Mouse (Mus musculus): ENCODE data around the gene Rab33b. TPM values are rescaled to one million over a fixed set of nuclear protein-coding genes. Genes with fewer than 3 reads are reported as not detected.
A peak's percentile ranks its signal among the peaks of the same experiment; 100 is the strongest.
"Not testable (repeated sequence)": the region's sequence is repeated elsewhere in the genome, so short reads cannot be mapped to it uniquely, and the experiment has no call there.

The Rab33b gene
- total RNA-seq (2021): 10 to 100 TPM; 13.8 to 14.6 TPM
- long read RNA-seq, experiment 1, transcript Rab33b-201 (2 exons, 3,492 nt): major isoform, 24 of 25 reads
- long read RNA-seq, experiment 1, partial matches to known transcripts: 0 of 25 reads
- long read RNA-seq, experiment 1, other reads (novel, unspliced or antisense): 1 of 25 reads
- long read RNA-seq, experiment 2, transcript Rab33b-201 (2 exons, 3,492 nt): major isoform, 19 of 19 reads
- long read RNA-seq, experiment 2, partial matches to known transcripts: 0 of 19 reads
- long read RNA-seq, experiment 2, other reads (novel, unspliced or antisense): 0 of 19 reads

DNA sequence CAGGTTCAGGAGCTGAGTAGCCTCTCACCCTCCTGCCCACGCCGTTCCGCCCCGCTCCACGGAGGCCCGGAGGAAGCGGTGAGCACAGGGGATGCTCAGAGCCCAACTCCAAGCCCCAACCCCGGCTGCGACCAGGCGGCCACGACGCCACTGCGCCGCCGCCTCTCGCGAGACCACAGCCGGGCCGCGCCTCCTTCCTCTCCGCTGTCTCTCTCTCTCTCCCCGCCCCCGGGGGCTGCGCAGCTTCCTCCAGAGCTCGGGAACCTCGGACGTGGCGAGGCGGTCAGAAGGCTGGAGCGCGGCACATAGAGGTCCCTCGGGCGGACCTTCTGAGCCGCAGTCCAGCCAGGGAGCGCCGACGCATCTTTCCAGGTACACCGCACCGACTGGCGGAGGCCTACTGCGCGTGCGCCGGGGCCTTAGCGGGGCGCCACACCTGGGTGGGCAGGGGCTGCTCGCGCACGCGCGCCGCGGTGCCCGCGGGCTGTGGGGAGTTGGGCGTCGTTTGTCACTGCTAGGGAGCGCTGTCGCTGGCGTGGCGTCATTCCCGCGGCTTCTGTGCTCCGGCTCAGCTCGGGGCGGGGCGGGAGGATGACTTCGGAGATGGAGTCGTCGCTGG, at the start of gene Rab33b:
TSS of gene Rab33b (plus strand) at position 180 of the 619 bp plus-strand sequence.
- peak; percentile 97 for DNase-seq

- not testable (repeated sequence) for DNase-seq
These were observed 49.4 kb upstream of the Rab33b start for GRCm38 (mm10) chr3:51434364-51434763.

GRCm38 (mm10) chr3:51434871-51435595, 48.7 kb upstream of the Rab33b start:
- DNase-seq: no peak

DNA sequence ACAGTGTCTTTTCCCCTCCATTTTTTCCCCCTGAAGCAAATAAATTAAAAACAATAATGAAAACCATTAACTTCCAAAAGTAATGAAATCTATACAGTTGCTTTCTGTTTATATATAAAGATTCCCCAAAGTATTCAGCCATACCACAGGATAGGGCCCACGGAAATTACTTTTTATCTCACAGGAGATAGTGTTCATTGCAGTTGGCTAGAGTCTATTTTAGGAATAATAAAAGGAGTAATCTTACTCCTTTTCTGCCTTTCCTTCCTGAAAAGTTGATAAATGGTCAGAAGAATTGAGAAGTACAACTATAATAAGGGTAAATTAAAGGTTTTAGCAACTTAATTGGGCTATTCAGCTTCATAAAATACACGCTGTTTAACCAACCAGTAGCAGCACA, 15.2 kb upstream of the Rab33b start:
- no peak for DNase-seq

GRCm38 (mm10) chr3:51475706-51476105, 8.0 kb upstream of the Rab33b start:
- DNase-seq: no peak

GRCm38 (mm10) chr3:51479893-51480292, 3.8 kb upstream of the Rab33b start:
- no peak for DNase-seq

GRCm38 (mm10) chr3:51481059-51481458, 2.7 kb upstream of the Rab33b start:
- DNase-seq: peak; percentile 70

DNA sequence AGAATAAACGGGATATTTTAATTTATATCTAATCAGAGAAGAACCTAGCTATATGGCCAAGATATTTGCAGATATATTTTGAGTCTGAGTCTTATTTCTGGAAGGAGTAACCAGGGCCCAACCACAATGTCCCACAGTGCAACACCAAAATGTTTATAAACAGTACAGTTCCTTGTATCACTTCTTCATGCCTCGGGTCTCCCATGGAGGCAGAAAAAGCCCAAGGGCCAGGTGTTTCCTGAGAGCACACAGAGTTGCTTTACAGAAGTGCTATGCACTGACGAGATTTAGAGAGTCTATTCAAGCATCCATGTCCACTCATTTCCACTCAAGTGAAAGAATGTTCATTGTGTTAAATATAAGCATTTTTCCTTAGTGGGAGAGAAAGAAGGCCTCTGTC, 1.8 kb upstream of the Rab33b start:
- no peak for DNase-seq

- no peak for DNase-seq
These were observed 939 bp upstream of the Rab33b start for GRCm38 (mm10) chr3:51482781-51483180.

DNA sequence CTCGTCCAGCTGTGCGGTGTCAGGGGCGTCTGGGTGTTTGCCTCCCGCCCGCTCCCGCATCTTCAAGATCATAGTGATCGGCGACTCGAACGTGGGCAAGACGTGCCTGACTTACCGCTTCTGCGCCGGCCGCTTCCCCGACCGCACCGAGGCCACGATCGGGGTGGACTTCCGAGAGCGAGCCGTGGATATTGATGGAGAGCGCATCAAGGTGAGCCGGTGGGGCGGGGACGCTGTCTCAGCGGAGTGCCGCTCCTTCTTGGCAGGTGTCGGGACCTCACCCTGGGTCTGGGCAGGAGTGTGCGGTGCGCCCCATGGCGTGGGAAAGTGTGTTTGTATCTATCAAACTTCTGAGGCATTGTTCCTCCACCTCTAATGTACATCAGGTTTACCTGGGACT, 650 bp downstream of the Rab33b start:
- no peak for DNase-seq

DNA sequence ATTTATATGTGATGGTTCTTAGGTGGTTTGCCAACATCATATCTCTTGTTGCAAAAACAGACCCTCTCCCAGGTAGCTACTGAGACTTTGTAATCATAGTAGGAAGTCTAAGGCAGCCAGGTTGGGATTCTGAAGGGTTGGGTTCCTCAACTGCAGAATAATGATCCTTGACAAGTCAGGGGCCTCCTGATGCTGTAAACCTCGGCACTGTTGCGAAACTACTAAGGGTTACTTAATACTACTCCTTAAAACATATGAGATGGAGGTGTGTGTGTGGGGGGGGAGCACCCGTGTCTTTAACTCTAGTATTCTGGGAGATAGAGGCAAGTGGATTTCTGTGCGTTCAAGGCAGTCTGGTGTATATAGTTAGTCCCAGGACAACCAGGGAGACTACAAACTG, 1.6 kb downstream of the Rab33b start:
- DNase-seq: no peak

- DNase-seq: peak; percentile 18
These were observed 2.9 kb downstream of the Rab33b start for GRCm38 (mm10) chr3:51486491-51487195.

DNA sequence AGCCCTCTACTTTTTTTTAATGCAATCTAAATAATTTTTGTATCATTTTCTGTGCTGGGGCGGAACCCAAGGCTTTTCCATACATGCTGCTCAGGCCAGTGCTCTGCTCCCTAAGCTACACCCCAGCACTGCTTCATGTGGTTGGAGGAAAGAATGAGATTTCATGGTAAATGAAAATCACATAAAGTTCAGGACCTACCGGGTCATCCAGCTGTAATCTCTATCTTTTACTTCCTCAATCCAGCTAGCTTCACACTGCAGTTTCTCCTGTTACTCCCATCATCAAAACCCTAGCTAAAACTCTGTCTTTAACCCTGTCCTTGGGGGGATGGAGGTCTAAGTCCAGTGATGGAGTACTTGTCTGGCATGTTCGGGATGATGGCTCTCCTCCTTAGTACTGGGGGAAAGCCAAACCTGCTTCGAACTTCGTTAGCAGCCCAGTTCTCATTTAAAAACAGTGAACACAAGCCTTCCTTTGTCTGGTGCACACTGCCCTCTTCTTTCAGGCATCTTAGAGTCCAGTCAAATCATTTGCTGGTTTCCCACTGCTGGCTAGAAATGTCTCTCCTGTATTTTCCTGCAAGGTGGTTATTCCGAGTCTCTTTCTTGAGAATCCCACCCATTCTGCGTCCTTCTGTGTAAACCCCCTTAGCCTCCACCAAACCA, 6.5 kb downstream of the Rab33b start:
- no peak for DNase-seq

- DNase-seq: no peak
These were observed 9.6 kb downstream of the Rab33b start for GRCm38 (mm10) chr3:51493272-51493838.

GRCm38 (mm10) chr3:51494466-51494865, 10.7 kb downstream of the Rab33b start:
- no peak for DNase-seq

DNA sequence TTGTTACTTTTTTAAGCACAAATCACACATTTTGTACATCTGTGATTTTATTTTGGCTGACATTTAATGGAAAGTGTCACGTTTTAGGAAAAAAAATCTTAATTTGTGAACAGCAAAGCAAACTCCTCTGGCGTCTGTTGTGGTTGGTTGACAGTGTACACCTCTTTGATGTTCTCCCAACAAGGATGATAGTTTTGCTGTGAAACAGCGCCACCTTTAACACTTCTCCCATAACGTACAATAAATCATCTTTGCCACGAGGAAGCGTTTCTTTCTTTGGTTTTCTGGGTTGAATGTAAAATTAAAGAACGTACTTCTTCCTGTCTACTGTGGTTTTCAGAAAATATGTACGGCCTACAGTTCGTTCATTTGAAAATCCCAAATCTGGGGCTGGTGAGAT, 11.9 kb downstream of the Rab33b start:
- DNase-seq: no peak

- no peak for DNase-seq
These were observed 14.3 kb downstream of the Rab33b start for GRCm38 (mm10) chr3:51497978-51498377.

DNA sequence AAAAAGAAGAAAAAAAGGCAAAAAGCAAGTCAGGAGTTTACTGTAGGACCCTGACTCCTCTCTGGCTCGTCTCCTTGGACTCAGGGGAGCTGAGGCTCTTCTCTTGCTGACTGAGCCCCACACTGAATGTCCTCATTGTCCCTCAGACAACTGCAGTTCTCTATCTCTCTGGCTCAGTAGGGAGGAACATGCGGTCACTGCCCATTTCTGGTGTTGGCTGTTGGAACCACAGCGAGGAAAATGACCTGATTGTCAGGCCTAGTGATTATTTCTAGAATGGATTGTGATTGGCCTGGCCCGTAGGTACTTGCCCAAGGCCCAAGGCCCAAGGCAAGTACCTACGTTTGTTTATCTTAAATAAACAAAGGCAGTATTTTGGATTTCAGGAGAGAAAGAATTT, 14.9 kb downstream of the Rab33b start:
- no peak for DNase-seq

- no peak for DNase-seq
These were observed 16.2 kb downstream of the Rab33b start for GRCm38 (mm10) chr3:51499876-51500275.

DNA sequence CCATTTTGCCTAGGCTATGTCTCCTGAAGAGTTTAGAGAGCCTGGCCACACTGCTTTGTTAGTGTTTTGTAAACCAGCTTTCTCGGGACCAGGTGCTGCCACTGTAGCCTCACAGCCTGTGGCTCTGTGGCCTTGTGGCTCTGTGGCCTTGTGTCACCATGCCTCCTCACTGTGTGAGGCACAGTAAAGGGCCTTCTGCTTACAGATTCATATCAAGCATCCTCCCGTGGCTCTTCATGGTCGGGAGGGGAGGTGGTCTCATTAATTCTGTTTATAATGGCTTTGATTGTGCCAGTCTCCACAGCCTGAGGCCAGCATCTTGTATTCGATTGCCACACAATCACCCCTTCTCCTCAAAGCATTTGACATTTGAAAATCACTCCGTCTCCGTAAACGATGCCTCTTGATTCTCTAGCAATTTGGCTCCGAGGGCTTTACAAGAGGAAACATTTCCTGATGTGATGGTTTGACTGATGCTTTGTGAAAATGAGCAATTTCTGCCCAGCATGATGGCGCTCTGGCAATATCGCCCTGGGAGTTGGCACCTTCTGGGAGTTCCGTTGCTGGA, 20.7 kb downstream of the Rab33b start:
- DNase-seq: no peak

- peak; percentile 12 for DNase-seq
These were observed 21.7 kb downstream of the Rab33b start for GRCm38 (mm10) chr3:51505465-51505864.
